In genomic region chr1:133735995-133736652, GRCm38 (mm10) we compare ENCODE assay signal across 7 mouse cellular contexts. TPM values are rescaled to one million over a fixed set of nuclear protein-coding genes. Genes with fewer than 3 reads are reported as not detected.
DNase-seq lines count a peak whose midpoint lies in the region; ATAC-seq and TF ChIP-seq lines count a peak whose summit lies in the region.

No protein-coding gene starts in this region.

- TF ChIP-seq EP300 in lung, postnatal 0 days (IDR thresholded peaks at IDR 0.05) = no peak

- peak overlapping the region; percentile 55 for H3K4me2 ChIP-seq in hindbrain, embryonic 13.5 days
- H3K4me2 ChIP-seq in lung, postnatal 0 days (replicated peaks; ENCODE audit: low read depth, low read length) = peak overlapping the region; percentile 33

- peak; percentile 42 to 60 for DNase-seq in adrenal gland, adult 18-20 months (ENCODE audit: low spot score in 2 of 2)
- DNase-seq in cerebellum, postnatal 25 days = peak; percentile 81 to 85
- DNase-seq in frontal cortex, postnatal 10 days (ENCODE audit: low spot score in 2 of 2) = peak; percentile 50 to 75
- DNase-seq in layer of hippocampus, postnatal 25 days (ENCODE audit: extremely low spot score in 1 of 2, low spot score in 1 of 2) = peak; percentile 56 to 69
- peak; percentile 79 for DNase-seq in lung, postnatal 0 days (ENCODE audit: low spot score)
- peak; percentile 77 for DNase-seq in right cerebral cortex, adult 18-20 months

- peaks cover 10% of the 10 kb centered on the region for H3K36me3 ChIP-seq in hindbrain, embryonic 13.5 days
- H3K36me3 ChIP-seq in lung, postnatal 0 days (ENCODE audit: insufficient read depth, low read length) = peaks cover 8% of the 10 kb centered on the region; the same call in 1 of the 2 replicates

- 13% methylated on average over 17 of the region's 17 CpGs for WGBS in hindbrain, embryonic 13.5 days
- 15% methylated on average over 17 of the region's 17 CpGs for WGBS in lung, postnatal 0 days

- no peaks in the 10 kb centered on the region for H3K9me3 ChIP-seq in hindbrain, embryonic 13.5 days
- H3K9me3 ChIP-seq in lung, postnatal 0 days (ENCODE audit: low read length) = no peaks in the 10 kb centered on the region

- H3K27ac ChIP-seq in hindbrain, embryonic 13.5 days = peak overlapping the region; percentile 58
- H3K27ac ChIP-seq in lung, postnatal 0 days (ENCODE audit: low read length) = no peak overlapping the region

- H3K4me3 ChIP-seq in hindbrain, embryonic 13.5 days = peak overlapping the region; percentile 45
- H3K4me3 ChIP-seq in lung, postnatal 0 days (ENCODE audit: low read depth, low read length) = no peak overlapping the region

- peak; percentile 95 for ATAC-seq in hindbrain, embryonic 13.5 days (ENCODE audit: low FRiP score)
- ATAC-seq in lung, postnatal 0 days = peak; percentile 68

- peaks cover 24% of the 10 kb centered on the region for H3K4me1 ChIP-seq in hindbrain, embryonic 13.5 days (replicated peaks)
- H3K4me1 ChIP-seq in lung, postnatal 0 days (ENCODE audit: insufficient read depth, low read depth, low read length) = no peaks in the 10 kb centered on the region

- 0 out of 2 replicates have a peak, but pooled peaks cover 2% of the 10 kb centered on the region for H3K27me3 ChIP-seq in hindbrain, embryonic 13.5 days
- no peaks in the 10 kb centered on the region for H3K27me3 ChIP-seq in lung, postnatal 0 days (replicated peaks; ENCODE audit: insufficient read depth, low read length)

- TF ChIP-seq CTCF in lung, postnatal 0 days (IDR thresholded peaks at IDR 0.05) = peak; percentile 97

- peak overlapping the region; percentile 81 for H3K9ac ChIP-seq in hindbrain, embryonic 13.5 days
- H3K9ac ChIP-seq in lung, postnatal 0 days (replicated peaks; ENCODE audit: low read depth) = no peak overlapping the region

RNA-seq across cellular contexts. Expression of gene Lax1, which starts 46.2 kb away (rescaled TPM):
- under 1 TPM; 0.32 to 0.33 TPM for total RNA-seq in adrenal gland, adult 18-20 months (2021)
- polyA plus RNA-seq in hindbrain, embryonic 13.5 days (2015; fragmentation: Nextera tagmentation; extraction: Ambion mirVana) = 0.10 and 0.16 TPM in 2 replicates
- total RNA-seq in layer of hippocampus, postnatal 25 days (2021) = under 1 TPM in 1 of 2 experiments, not detected in 1; 0.16 TPM
- 0.30 and 0.33 TPM in 2 replicates for polyA plus RNA-seq in lung, postnatal 0 days (2015; fragmentation: Nextera tagmentation; extraction: Ambion mirVana)
